Mouse (Mus musculus) lung, postnatal 0 days (tissue): Measurements from ENCODE around the gene Olfr1348.

Experiments used
- CTCF ChIP-seq: IDR thresholded peaks from 2 replicates; pipeline ENCODE4 v1.5.1; 2016; ENCODE audit warnings: antibody characterized with exemption, mild to moderate bottlenecking
- EP300 ChIP-seq: IDR thresholded peaks from 2 replicates; pipeline ENCODE4 v1.6.1; 2016; ENCODE audit warnings: antibody characterized with exemption, mild to moderate bottlenecking, control low read depth

- TF ChIP-seq CTCF: no peak
- no peak for TF ChIP-seq EP300
These were observed at the start of gene Olfr1348 for GRCm38 (mm10) chr7:6508648-6509047.
